Mouse (Mus musculus) heart, adult 9 months (tissue): Measurements from ENCODE around the gene Gkn3.
A peak's percentile ranks its signal among the peaks of the same experiment; 100 is the strongest.

Experiments used
- DNase-seq, 2 experiments: peaks; one replicate each; pipeline ENCODE4 v3.0.0; 2022; ENCODE audit warnings: low spot score in 2 of 2

Gene Gkn3

DNA sequence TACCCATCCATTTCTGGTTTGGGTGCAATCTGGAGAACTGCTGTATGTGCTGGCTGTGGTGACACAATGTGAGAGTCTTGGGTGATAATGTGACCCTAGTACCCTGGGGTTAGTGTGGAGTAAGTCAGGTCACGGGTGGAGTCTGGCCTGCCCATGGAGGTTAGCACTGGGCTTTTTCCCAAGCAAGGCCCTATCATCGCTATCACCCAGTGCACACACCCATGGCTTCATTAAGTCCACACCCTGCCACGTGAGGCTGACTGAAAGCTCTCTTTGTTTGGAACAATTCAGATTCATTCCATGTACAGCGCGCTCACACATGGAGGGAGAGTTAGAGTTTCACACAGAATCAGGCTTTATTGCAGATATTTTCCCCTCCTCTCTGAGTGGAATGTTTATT, 34.3 kb downstream of the Gkn3 start:
- peak in 1 of 2 experiments; percentile 11 for DNase-seq

DNA sequence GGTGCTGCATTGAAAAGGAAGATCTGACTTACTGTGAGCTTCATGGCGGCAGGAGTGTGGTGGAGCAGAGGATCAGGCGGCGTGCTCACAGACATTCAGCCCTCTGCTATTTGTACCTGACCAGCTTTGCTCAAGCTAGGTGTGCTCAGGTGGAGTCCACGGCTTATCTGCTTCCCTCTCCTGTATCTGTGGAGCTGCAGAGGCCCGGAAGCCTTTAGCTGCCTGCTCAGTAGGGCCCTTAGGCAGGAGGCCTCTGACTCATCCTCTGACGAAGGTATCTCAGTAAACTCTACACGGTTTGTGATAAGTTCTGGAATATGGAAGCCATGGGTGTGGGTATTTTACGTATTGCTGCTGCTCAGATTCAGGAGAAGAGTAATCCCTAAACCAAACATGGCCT, 37.9 kb downstream of the Gkn3 start, which contains the start of gene Gkn1:
Gene Gkn1, minus strand, starts transcription at position 114 of the 400 bp plus-strand sequence.
- DNase-seq = no peak

DNA sequence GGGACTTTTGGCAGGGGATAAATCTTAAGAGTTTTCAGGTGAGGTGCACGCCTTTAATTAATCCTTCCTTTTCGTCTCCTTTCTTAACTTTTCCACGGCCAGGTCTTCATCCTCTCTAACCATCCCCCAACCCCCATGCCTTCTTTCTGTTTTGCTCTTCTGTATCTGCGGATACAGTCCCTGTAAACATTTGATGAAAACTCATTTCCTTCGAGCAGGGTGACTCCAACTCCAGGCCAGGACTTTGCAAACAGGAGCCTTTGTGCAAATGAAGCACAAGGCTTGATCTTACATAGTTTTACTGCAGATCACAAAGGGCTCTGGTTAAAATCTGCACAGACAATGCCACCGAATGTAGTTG, 52.8 kb downstream of the Gkn3 start:
- DNase-seq = no peak

DNA sequence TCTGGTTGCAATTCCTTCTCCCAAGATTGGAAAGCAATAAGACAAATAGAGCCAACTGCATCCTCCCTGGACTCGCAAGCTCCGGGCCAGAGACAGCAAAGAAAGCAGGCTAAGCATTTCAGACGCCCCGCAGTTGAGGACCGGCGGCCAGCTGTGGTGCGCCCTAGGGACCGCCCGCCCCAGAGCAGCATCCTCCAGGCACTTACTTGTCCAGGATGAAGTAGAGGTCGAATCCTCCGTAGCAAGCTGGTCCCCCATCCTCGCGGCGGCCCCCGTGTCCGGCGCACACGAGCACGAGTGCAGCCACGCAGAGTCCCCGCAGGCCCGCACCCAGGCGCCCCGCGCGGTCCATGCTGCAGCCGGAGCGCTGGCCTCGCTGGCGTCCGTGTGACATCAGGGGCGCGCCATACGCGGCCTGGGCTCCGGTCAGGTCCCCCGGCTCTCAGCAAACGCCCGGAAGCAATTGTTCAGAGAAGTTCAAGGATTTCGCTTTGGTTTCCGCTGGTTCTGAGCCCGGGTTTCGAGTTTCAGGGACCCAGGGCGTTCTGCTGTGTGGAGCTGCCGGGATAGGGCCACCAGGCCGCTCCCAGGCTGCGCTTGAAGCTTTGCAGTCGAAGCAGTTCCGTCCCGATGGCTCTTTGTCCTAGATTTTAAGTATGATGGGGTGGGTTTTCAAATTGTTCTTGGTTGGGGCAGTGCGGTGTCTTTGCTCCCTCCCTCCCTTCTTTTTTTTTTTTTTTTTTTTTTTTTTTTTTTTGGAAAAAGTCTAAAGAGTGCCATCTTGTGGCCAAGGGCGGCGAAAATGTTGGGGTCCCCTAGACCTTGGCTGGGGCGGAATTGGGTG, 53.4 kb downstream of the Gkn3 start, which contains the start of gene Antxr1:
Gene Antxr1, minus strand, starts transcription at position 731 of the 844 bp plus-strand sequence.
- peak; percentile 50 to 60 for DNase-seq

DNA sequence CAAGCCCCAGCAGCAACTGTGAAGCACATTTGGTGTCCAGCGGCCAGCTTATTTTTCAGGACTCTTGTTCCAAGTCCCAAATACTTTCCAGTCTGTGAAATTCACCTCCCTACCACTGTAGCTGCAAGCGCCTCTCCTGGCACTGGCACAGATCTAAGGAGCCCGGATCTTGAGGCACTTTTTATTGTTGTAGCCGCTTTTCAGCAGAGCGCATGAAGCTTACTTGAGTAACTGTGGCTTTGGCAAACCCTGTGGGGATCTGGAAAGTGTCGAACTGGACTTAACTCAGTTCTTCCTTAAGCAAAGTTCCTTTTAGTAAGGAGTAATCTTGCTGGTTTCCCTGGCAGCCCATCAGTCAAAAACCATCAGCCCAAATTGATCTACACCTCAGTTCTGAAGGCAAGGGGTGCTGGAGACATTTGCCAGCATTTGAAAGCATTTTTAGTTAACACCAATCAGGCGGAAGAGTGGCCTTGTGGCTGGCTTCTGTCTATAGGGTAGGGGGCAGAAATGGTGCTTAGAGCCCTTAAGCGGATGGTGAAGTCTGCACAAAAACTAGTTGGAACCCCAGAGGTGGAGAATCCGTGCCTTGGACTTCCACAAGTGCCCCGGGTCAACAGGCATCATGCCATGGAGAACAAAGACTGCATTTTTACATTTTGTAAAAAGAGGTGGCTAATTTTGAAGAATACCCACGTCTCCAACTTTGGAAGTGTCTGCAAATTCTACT, 54.2 kb downstream of the Gkn3 start:
- peak in 1 of 2 experiments; percentile 31 for DNase-seq
